Mouse (Mus musculus) MEL (cell line): ENCODE data around the gene Arpp19.

Experiments
- CTCF ChIP-seq, 3 experiments: IDR thresholded peaks in 2 of 3; conservative IDR thresholded peaks in 1 of 3; 2 replicates each; pipeline ENCODE4 v1.5.1; 2011 to 2012; ENCODE audit warnings: low read length in 3 of 3, low read depth in 2 of 3, mild to moderate bottlenecking in 2 of 3, improper control_type of control experiment in 1 of 3, inconsistent platforms in 1 of 3, mixed read lengths in 1 of 3, moderate library complexity in 1 of 3; ENCODE audit not compliant: control insufficient read depth in 1 of 3, insufficient read depth in 1 of 3, poor library complexity in 1 of 3, severe bottlenecking in 1 of 3
- EP300 ChIP-seq, 2 experiments: IDR thresholded peaks; 2 replicates each; pipeline ENCODE4 v1.6.1; 2011; ENCODE audit warnings: improper control_type of control experiment in 2 of 2, low read length in 2 of 2, low read depth in 1 of 2, mild to moderate bottlenecking in 1 of 2
- GATA1 ChIP-seq: IDR thresholded peaks from 2 replicates; pipeline ENCODE4 v1.6.1; 2011; ENCODE audit warnings: low read depth, low read length, improper control_type of control experiment
- MAX ChIP-seq: IDR thresholded peaks from 2 replicates; pipeline ENCODE4 v1.6.1; 2011; ENCODE audit warnings: low read length, improper control_type of control experiment
- MYC ChIP-seq: IDR thresholded peaks from 2 replicates; pipeline ENCODE4 v1.6.1; 2011; ENCODE audit warnings: low read depth, mild to moderate bottlenecking, low read length, improper control_type of control experiment, moderate library complexity
- POLR2A ChIP-seq, 2 experiments: IDR thresholded peaks; 2 replicates each; pipeline ENCODE4 v1.6.1; 2011 to 2012; ENCODE audit warnings: low read length in 2 of 2, mild to moderate bottlenecking in 2 of 2, control low read depth in 1 of 2, improper control_type of control experiment in 1 of 2, low read depth in 1 of 2, moderate library complexity in 1 of 2; ENCODE audit not compliant: control insufficient read depth in 1 of 2, insufficient read depth in 1 of 2, poor library complexity in 1 of 2
- ZKSCAN1 ChIP-seq: IDR thresholded peaks from 2 replicates; pipeline ENCODE4 v1.6.1; 2012; ENCODE audit warnings: low read depth, mild to moderate bottlenecking, inconsistent platforms, low read length, improper control_type of control experiment, moderate library complexity

DNA sequence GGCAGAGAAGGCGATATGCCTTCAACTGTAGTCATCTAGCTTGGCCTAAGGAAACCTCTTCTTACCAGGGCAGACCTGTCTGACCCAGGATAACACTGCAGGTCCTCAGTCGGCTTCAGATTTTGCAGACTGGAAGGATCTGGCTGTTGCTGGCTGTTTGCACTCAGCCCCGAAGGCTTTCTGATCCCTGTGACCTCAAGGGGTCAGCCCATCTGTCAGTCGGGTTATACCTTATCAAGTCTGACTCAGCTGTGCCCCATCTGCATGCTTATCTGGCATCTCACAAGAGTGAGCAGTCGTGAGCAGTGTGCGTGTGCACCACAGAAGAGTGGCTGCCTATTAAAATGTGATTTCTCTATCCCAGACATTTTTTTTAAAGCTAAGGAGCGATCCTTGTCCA, 13.3 kb upstream of the Arpp19 start:
- no peak for TF ChIP-seq POLR2A (IDR thresholded peaks at IDR 0.05; ENCODE audit: control insufficient read depth in 1 of 2, insufficient read depth in 1 of 2, low read depth in 1 of 2, low read length in 2 of 2, poor library complexity in 1 of 2)
- TF ChIP-seq MYC, result no peak
- TF ChIP-seq EP300 (IDR thresholded peaks at IDR 0.05; ENCODE audit: low read depth in 1 of 2, low read length in 2 of 2), result no peak; a peak in 1 of 4 replicates
- no peak for TF ChIP-seq MAX
- TF ChIP-seq ZKSCAN1, result no peak
- peak; percentile 50; the same call in 1 of the 2 replicates for TF ChIP-seq GATA1
- no peak for TF ChIP-seq CTCF (IDR thresholded peaks at IDR 0.05 in 2 of 3, conservative IDR thresholded peaks at IDR 0.05 in 1 of 3; ENCODE audit: control insufficient read depth in 1 of 3, insufficient read depth in 1 of 3, low read depth in 2 of 3, low read length in 3 of 3, poor library complexity in 1 of 3, severe bottlenecking in 1 of 3)
